Mouse (Mus musculus) G1E (cell line): ENCODE measurements at regions not wholly inside any gene's neighbourhood (a gene's known extent, or its start where the extent isn't known, plus 50 kb on each side); places are given as distances from the start of the nearest gene placed in this dataset.
A peak's percentile ranks its signal among the peaks of the same experiment; 100 is the strongest.

Experiments
- ATAC-seq: 2 replicates; pipeline ENCODE4 v1.8.0; 2016; ENCODE audit warnings: mild to moderate bottlenecking; ENCODE audit not compliant: insufficient number of reproducible peaks, poor library complexity, low FRiP score, severe bottlenecking; ENCODE audit errors: extremely low read depth
- DNase-seq: peaks from one replicate; pipeline ENCODE4 v3.0.0; 2012; ENCODE audit warnings: low spot score
- H3K27me3 ChIP-seq: 2 replicates; pipeline ENCODE4 v1.6.1; 2012; ENCODE audit warnings: mild to moderate bottlenecking, low read length, inconsistent platforms; ENCODE audit not compliant: insufficient read depth
- H3K36me3 ChIP-seq: replicated peaks from 2 replicates; pipeline ENCODE3; 2012; ENCODE audit warnings: mild to moderate bottlenecking, inconsistent platforms
- H3K4me1 ChIP-seq: 2 replicates; pipeline ENCODE4 v1.6.1; 2012; ENCODE audit warnings: low read depth, low read length, inconsistent platforms, mixed read lengths; ENCODE audit not compliant: insufficient read depth
- H3K4me3 ChIP-seq: 2 replicates; pipeline ENCODE4 v1.5.1; 2012; ENCODE audit warnings: low read depth, mild to moderate bottlenecking, inconsistent platforms, low read length, moderate library complexity, mixed read lengths
- H3K9me3 ChIP-seq: replicated peaks from 2 replicates; pipeline ENCODE4 v1.6.1; 2012; ENCODE audit warnings: inconsistent platforms
- CTCF ChIP-seq: IDR thresholded peaks from 2 replicates; pipeline ENCODE4 v1.5.1; 2012; ENCODE audit warnings: low read depth, low read length, inconsistent platforms, mixed read lengths
- GATA1 ChIP-seq: IDR thresholded peaks from 2 replicates; pipeline ENCODE4 v1.6.1; 2012; ENCODE audit warnings: borderline replicate concordance, low read length, inconsistent platforms, mixed read lengths
- GATA2 ChIP-seq: IDR thresholded peaks from 2 replicates; pipeline ENCODE4 v1.6.1; 2012; ENCODE audit warnings: low read depth, low read length, inconsistent platforms, borderline replicate concordance
- POLR2AphosphoS5 ChIP-seq: IDR thresholded peaks from 2 replicates; pipeline ENCODE4 v1.6.1; 2012; ENCODE audit warnings: low read depth, low read length, inconsistent platforms; ENCODE audit not compliant: insufficient replicate concordance
- TAL1 ChIP-seq: conservative IDR thresholded peaks from 2 replicates; pipeline ENCODE4 v1.6.1; 2012; ENCODE audit warnings: low read depth, low read length, inconsistent platforms, mixed read lengths

- H3K9me3 ChIP-seq: peaks cover 5% of the 10 kb centered on the region; the same call in 1 of the 2 replicates
- peaks cover 8% of the 10 kb centered on the region for H3K4me1 ChIP-seq
- H3K4me3 ChIP-seq: no peak overlapping the region
- no peak for DNase-seq
- TF ChIP-seq TAL1: no peak
- TF ChIP-seq GATA1: no peak
- no peak for TF ChIP-seq CTCF
- no peak for TF ChIP-seq POLR2AphosphoS5
- TF ChIP-seq GATA2: no peak
- no peak for ATAC-seq
- peaks cover 9% of the 10 kb centered on the region; the same call in 1 of the 2 replicates for H3K27me3 ChIP-seq
- no peaks in the 10 kb centered on the region for H3K36me3 ChIP-seq
Measured at GRCm38 (mm10) chr17:84873554-84873953, 83.0 kb upstream of the Lrpprc start.

DNA sequence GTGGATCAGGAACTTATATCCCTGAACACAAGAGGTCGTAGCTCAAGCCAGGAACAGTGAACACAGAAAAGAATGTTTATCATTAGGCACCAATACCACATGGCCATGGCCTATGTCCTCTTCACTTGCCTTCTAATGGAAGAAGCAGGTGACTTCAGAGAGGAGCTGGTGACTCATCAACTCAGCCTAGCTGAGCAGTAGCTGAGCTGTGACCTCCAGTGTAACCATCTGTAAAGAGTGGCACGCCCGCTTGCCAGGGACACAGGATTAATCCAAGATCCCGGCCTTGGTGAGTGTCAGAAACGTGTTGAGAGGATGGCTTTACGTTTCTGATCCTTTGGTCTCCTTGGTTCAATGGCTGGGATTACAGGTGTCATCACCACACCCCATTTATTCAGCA is 82.0 kb upstream of the Ppm1b start:
- Histone ChIP-seq H3K4me3 (no peak overlapping the region), H3K36me3 (no peaks in the 10 kb centered on the region), H3K4me1 (peaks cover 12% of the 10 kb centered on the region), H3K27me3 (peaks cover 9% of the 10 kb centered on the region; the same call in 1 of the 2 replicates), H3K9me3 (no peaks in the 10 kb centered on the region)
- DNase-seq: no peak
- no peak for TF ChIP-seq GATA2
- no peak for TF ChIP-seq POLR2AphosphoS5
- no peak for TF ChIP-seq CTCF
- no peak for TF ChIP-seq TAL1
- no peak for TF ChIP-seq GATA1
- ATAC-seq: no peak

DNA sequence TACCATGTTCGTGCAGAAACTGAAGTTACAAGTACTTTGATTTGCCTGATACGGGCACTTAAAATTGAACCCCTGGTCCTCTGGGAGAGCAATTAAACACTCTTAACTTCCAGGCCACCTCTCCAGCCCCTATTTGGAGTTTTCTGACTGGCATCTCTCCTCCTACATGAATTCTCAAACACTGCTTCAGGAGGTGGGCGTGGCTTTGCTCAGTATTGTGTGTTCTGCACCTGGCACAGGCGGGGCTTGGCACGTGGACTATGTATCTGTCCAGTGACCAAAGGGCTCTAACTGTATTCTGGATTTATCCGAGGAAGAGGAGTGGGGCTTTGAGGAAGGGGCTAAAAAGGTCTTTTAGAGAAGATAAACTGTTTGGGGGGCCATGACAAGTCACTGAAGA is 81.5 kb upstream of the Ppm1b start:
- DNase-seq: no peak
- no peaks in the 10 kb centered on the region for H3K36me3 ChIP-seq
- no peak for ATAC-seq
- TF ChIP-seq CTCF: no peak
- TF ChIP-seq POLR2AphosphoS5: no peak
- no peak for TF ChIP-seq GATA2
- TF ChIP-seq GATA1: no peak
- TF ChIP-seq TAL1: no peak
- H3K9me3 ChIP-seq: no peaks in the 10 kb centered on the region
- peaks cover 12% of the 10 kb centered on the region for H3K4me1 ChIP-seq
- no peak overlapping the region for H3K4me3 ChIP-seq
- H3K27me3 ChIP-seq: peaks cover 9% of the 10 kb centered on the region; the same call in 1 of the 2 replicates

- no peak overlapping the region for H3K4me3 ChIP-seq
- H3K9me3 ChIP-seq: no peaks in the 10 kb centered on the region
- DNase-seq (no peak), ATAC-seq (no peak)
- no peaks in the 10 kb centered on the region for H3K36me3 ChIP-seq
- H3K27me3 ChIP-seq: peaks cover 9% of the 10 kb centered on the region; the same call in 1 of the 2 replicates
- TF ChIP-seq GATA1 (no peak), GATA2 (no peak), CTCF (no peak), POLR2AphosphoS5 (no peak), TAL1 (no peak)
- peaks cover 16% of the 10 kb centered on the region for H3K4me1 ChIP-seq
Measured at GRCm38 (mm10) chr17:84876037-84876436, 80.5 kb upstream of the Ppm1b start.

GRCm38 (mm10) chr17:84877176-84877863 is 79.2 kb upstream of the Ppm1b start:
- Histone ChIP-seq H3K27me3 (peaks cover 9% of the 10 kb centered on the region; the same call in 1 of the 2 replicates), H3K4me1 (peaks cover 16% of the 10 kb centered on the region), H3K36me3 (no peaks in the 10 kb centered on the region), H3K9me3 (no peaks in the 10 kb centered on the region), H3K4me3 (no peak overlapping the region)
- TF ChIP-seq CTCF: no peak
- TF ChIP-seq TAL1: no peak
- no peak for TF ChIP-seq POLR2AphosphoS5
- no peak for TF ChIP-seq GATA1
- no peak for TF ChIP-seq GATA2
- no peak for DNase-seq
- ATAC-seq: no peak

DNA sequence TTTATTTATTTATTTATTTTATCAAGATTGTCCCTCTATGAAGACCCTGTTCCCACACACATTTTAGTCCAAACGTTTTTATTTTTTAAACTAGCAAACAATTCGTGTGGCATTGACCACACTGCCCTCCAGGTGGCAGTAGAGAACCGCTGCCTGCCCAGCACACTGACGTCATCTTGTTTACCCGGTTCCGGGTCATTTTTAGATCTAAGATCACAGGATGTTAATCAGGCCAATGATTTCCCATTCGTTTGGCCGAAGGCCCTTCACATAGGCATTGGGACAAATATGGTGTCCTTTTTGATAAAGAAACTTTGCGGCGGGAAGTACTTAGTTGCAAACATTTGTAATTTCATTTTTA is 78.7 kb upstream of the Ppm1b start:
- ATAC-seq: peak; percentile 57; the same call in 1 of the 2 replicates
- TF ChIP-seq CTCF: peak; percentile 79
- no peak for TF ChIP-seq GATA2
- Histone ChIP-seq H3K9me3 (no peaks in the 10 kb centered on the region), H3K4me3 (no peak overlapping the region), H3K27me3 (peaks cover 9% of the 10 kb centered on the region; the same call in 1 of the 2 replicates), H3K36me3 (no peaks in the 10 kb centered on the region), H3K4me1 (peaks cover 16% of the 10 kb centered on the region)
- peak; percentile 40 for DNase-seq
